Mouse (Mus musculus) spleen, postnatal 36 days (tissue): ENCODE data around the gene Dnaic1.

Experiments used
- DNase-seq, 2 experiments: peaks; one replicate each; pipeline ENCODE4 v3.0.0; 2022; ENCODE audit warnings: low spot score in 2 of 2, mixed read lengths in 1 of 2

Gene Dnaic1

DNA sequence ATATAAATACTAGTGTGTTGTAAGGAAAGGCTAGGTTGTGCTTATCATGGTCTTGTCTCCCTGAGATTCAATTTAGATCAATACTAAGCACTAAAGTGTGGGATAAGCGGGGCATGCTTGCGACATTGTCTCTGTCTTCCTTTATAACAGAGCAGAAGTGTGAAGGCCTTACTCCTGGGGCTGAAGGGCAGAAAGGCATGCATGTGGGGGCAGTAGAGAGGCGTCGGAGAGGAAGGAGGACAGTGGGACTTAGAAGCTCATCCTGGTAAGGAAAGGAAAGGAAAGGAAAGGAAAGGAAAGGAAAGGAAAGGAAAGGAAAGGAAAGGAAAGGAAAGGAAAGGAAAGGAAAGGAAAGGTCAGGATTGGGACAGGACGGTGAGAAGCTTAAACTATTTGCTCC is 1.9 kb downstream of the Dnaic1 start:
- DNase-seq: no peak

DNA sequence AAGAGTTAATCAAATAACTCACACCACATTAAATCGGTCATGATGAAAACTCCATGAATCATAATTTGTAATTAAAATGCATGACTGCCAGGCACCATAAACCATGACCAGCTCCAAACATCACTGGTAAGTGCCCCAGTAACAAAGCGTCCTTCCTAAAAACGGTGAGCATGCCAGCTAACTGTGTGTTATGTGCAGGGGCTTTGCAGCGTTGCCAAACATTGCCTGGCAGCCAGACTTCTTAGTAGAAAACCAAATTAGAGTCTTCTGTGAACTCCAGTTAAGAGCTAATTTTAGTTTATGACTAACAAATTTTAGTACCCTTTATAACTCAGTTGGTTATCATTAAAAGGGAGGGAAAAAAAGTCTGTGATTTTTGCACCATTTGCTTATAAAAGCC is 3.9 kb downstream of the Dnaic1 start:
- DNase-seq: no peak

DNA sequence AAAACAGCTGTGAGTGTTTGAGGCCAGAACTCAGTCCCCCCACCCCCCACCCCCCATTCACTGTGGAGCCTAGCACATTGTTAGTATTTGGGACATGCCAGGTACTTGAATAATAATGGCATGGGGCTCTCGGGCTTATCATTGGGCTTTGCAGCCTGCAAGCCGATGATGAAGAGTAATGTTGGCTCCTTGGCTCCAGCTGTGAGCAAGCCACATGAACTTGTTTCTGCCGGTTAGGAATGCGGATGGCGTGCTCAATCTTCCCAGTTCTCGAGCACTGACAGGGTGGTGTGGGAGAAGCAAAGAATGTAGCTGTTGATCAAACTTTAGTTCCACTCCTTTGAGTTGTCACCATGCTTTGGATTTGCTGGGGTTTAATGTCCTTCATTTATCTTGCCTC is 6.3 kb downstream of the Dnaic1 start:
- DNase-seq: no peak

DNA sequence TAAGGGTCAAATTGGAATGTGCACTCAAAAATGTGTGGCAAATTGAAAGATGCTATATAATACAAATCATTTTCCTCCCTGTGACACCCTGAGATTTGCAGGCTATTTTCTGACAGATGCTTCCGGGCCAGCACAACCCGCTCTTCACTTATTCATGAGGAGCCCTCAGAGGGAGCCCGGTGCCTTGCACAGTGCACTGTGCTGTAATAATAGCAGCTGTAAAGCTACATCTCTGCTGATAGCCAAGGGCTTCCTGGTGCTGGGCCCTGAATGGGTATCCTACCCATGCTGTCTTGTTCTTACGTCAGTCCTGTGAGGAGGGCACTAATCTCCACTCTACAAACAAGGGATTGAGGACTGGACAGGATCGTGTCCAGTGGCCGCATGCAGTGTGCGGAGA is 13.8 kb downstream of the Dnaic1 start:
- DNase-seq: no peak

DNA sequence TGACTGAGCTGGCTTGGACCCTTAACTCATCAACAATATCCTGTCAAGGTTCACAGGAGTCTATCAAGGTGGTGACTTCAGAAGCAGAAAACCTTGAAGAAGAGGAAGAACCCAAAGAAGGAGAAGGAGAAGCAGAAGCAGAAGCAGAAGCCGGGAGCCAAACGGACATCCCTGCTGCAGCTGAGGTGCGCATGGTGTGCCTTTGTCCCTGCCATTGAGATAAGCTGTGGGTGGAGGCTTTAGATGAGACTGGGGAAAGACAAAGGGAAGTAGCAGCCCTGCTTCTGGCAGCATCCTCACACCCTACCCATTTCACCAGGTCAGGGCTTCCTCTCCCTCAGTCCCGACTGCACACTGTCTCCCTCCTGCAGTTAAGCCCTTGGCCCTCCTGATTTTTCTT is 33.2 kb downstream of the Dnaic1 start:
- no peak for DNase-seq

DNA sequence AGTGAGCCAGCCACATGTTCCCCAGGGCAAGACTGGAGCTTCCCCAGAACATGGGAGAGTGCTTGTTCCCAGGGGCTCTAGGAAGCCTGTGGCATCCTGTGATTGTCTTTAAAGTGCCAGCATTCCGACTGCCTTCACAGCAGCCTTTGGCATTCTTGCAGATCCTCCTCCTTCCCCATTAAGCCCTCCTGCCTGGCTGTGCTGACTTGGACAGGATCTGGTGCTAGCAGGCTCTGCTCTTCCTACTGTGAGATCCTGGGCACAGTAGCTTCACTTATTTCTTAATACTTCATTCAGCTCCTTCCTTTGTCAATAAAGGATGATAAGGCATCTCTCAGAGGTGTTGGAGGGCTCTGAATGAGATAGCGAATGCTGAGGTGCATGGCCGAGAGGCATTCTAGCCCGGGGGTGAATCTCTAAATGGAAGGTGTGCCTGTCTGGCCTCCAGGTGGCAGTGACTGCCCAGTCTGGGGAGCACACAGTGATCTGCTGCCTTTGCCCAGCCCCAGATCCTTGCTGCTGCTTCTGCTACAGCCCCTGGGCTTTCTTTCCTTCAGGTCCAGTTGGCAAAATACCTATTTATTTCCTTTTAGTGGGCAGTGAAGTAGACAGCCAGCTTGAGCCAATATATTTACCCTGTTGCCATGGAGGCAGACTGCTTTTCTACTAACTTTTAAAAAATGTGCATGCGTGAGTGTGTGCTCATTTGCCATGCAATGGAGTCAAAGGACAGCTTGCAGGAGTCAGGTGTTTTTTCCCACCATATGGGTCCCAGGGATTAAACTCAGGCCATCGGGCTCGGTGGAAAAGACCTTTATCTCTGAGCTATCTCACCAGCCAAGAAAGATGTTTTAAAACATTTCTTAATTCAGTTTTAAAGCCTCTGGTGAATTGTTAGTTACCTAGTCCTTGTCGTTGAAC is 35.2 kb downstream of the Dnaic1 start:
- no peak for DNase-seq

DNA sequence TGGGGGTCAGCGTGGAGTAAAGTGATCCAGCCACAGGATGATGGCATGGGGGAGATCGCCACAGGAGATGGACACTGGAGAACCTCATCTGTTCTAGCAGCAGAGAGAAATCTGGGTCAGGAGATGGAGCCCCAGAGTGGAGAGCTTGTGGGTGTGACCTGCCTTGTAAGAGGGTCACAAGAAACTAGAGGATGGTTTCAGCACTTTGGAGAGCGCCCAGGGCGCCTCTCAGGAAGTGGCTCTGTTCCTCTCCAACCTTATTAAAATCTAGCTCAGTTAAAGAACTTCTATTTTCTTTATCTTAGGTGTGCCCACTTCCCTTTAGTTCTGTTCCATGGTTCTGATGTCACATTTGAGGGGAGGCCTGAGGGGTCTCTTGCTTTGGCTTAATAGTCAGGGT is 37.2 kb downstream of the Dnaic1 start:
- peak; percentile 18 to 20 for DNase-seq

DNA sequence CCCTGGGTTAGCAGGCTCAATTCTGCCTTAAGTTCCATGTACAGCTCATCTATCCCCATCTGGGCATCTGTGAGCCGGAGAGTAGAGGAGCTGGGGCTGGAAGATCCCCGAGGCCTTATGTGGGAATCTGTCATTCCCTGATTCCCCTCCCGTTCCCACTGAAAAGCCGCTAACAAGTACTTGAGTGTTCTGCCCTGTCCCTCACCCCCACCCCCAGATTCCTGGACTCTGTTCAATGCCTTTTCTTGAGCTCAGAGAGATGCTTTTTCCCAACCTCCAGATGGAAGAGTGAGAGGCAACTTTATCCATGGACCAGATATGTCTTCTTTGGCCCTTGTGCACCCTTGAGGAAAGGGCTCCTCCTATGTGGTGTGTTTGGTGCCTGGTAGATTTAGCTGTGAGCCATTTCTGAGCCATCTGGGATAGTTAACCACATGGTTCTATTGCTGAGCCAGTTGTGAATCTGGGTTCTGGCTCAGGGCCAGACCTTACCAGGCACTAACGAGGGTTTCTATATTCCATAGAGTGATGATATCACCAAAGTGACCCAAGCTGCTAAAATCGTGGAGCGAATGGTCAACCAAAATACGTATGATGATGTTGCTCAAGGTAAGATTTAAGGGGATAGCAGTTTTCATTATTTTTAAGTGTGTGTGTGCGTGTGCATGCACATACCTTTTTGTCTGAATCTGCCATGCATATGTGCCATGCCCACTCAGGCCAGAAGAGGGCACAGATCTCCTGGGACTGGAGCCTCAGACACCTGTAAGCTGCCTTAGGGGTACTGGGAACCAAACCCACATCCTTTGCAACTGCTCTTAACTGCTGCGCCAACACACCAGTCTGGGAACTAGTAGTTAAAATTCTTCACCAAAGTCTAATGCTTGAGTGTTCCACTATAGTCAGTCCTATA is 40.4 kb downstream of the Dnaic1 start:
- no peak for DNase-seq

DNA sequence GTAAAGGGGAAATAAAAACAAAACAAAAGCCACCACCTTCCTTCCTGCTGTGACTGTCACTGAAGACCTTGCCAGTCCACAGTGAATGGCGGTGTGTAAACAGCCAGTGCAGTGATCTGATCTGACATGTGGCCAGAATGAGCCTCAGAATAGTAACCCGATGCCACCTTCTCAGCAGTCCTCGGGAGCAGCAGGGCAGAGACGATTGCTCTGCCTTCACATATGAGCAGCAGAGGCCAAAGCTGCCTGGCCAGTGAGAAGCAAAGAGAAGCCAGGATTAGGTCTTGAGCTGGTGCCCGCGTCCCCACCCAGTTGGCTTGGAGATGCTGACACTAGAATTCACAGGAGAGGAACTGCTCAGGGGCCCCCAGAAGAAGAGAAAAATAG is 41.0 kb downstream of the Dnaic1 start:
- no peak for DNase-seq

DNA sequence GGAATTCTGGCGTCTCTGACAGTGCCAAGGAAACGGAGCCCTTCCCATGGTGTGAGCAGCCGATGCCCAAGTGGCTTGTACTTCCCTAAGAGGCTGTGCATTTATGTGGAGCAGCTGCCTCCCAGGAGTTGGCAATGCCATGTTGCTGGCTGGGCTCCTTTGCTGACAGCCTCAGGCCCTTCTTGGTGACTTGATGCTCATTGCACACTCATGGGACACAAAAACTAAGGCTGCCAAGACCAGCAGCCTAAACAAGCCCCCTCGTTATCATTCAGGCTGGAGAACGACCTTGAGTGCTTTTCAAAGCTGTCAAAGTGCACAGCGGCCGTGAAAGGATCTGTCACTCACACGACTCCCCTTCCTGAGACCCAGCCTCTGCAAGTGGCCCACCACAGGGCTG is 42.6 kb downstream of the Dnaic1 start:
- no peak for DNase-seq

DNA sequence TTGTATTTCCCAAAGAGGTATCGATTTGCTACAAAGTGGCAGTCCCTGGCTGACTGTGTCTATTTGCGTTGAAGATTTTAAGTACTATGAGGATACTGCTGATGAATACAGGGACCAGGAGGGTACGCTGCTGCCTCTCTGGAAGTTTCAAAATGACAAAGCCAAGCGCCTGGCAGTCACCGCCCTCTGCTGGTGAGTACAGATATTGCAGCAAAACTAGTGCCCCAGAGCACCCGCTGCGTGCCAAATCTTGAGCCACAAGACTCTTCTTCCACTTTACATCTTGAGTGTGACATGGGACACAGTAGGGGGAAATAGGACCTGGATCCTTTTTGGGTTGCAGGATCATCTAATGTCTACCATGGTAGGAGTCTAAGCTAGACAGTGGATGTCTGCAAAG is 44.6 kb downstream of the Dnaic1 start:
- DNase-seq: peak; percentile 22 to 25

DNA sequence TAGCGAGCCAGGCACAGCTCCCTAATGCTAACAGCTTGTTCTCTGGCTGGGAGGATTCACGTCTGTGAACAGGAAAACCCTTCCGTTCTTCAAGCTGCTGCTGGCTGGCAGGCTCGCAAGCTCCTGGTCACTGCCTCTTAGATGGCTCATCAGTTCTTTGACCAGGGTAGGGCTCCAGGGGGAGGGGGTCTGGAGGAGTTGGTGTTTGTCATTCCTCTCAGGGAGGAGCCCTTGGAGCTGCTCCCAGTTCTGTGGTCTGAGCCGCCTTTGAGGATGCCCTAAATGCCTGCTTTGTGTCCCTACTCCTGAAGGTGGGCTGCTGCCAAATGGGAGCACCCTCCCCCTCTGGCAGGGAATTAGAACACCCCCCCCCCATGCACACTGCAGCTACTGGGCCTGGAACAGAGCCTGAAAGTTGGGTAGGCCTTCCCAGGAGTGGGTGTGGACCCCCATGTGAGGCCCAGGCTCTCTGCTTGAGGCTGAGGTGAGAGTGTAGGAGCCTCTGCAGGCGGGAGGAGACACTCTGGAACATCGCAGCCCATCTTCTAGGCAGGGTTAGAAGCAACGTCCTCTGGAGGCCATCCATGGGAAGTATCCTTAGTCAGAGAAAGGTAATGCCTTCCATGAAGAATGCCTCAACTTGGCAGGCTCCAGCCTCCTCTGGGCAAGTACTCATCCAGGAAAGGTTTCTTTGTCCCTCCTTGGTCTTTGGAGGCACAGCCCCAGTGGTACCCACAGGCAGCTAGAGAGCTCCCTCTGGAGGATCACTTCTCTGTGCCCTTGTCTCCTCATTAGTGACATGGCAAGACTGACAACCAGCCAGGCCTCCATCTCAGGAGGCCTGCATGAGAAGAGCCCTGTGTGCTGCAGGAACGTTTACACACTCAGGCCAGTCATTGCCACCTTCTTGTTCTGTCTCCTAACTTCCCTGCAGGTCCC is 46.4 kb downstream of the Dnaic1 start:
- no peak for DNase-seq

DNA sequence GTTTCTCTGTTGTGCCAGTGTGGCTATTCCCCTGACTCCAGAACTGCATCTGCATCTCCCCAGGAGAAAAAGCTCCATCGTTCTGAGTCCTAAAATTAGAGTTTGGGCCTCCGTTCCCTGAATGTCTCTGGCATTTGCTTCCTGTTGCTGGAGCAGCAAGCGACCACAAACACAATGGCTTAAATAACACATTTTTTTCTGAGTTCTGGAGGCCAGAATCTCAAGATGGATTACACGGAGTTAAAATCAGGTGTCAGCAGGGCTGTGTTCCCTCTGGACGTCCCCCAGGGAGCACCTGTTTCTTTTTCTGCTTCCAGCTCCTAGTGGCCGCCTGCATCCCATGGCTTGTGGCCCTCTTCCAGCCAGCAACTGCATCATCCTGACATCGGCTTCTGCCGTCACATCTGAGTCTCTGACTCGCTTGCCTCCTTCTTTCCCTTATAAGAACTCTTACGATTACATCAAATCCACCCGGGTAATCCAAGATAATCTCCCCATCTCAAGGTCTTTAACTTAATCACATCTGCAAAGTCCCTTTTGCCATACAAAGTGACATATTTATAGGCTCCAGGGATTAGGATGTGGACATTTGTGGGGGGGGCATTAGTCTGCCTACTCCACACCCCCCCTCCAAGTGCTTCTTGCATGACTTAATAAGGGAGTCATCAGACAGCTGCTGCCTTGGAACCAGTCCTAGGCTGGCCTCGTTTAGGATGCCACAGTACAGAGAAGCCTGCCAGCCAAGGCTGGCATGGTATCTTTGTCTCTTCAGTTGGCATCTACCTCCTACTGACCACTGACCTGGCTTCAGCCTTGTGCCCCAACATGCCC is 49.6 kb downstream of the Dnaic1 start:
- DNase-seq: no peak

DNA sequence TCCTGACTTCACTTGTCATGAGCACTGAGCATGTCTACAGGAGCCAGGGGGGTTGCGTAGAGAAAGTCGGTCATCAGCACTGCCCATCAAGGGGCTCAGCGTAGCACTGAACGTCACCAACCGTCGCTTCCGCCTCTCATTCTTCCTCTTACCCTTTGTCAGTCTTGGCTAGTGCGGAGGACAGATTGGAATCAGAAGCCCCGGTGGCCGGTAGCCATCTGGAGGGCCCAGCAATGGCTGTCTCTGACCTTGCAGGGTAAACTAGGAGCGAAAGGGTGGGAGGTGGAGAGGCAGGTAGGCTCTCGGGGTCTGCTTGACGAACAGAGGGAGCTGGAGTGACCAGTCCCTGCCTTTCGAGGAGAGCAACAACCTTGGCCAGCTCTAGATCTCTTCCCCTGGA is 52.5 kb downstream of the Dnaic1 start:
- DNase-seq: no peak

DNA sequence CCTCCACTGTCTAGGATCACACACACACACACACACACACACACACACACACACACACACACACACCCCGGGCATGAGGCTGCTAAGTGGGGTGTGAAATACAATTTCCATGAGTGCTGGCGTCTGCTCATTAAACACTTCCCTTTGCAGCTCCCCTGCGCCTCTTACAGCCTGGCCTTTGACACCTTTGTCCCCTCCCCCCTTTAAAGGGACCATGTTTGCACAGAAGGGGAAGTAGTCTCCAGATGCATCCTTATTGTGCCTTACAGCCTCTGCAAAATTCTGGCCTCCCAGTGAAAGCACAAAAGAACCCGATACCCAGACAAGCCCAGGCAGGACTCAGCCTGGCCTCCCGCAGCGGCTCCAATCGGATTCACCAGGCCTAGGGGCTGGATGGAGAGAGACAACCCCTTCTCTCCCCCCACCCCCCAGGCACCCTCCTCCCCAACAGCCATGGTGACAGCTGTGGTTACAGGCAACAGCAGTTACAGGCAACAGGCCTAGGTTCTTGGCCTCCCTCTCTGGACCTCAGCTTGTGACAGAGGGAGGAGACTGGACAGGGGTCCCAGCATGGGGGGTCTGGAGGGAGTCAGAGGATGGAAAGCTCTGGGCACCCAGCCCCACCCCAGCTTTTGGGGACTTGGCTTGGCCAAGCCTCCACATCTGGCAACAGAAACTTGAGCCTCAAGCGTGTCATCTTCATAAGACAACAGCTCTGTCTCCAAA is 58.8 kb downstream of the Dnaic1 start:
- peak; percentile 41 to 60 for DNase-seq

DNA sequence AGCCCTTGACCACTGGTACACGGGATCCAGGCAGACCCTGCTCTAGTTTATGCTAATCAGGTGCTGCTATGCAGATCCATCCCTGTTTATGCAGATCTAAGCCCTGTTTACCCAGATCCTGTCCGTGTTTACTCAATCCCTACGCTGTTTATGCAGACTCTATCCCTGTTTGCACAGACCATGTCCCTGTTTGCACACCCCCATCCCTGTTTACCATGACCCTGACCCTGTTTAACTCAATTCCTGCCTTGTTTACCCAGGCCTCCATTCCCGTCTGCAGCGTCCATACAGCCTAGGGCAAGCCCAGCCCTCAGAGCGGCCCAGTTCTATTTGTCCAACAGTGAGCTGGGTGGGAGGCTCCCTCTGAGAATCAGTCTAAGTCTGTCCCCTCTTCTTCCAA is 60.6 kb downstream of the Dnaic1 start:
- DNase-seq: no peak

DNA sequence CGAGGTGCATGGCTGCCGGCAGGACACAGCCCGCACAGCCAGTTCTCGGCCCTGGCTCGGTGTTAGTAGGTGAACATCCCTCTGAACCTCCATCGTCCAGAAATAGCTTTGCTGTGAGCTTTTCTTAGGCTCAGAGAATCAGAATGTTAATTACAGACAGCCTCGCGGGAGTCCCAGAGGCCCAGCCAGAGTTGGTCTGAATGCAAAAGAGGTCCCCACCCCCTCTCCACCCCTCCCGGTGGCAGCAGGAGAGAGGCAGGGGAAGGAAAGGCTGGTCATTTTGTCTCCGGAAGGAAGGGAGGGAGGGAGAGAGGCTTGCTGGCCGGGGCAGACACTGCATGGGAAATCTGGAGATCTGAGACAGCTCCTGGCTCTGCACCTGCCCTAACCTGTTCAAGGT is 61.8 kb downstream of the Dnaic1 start:
- DNase-seq: no peak

DNA sequence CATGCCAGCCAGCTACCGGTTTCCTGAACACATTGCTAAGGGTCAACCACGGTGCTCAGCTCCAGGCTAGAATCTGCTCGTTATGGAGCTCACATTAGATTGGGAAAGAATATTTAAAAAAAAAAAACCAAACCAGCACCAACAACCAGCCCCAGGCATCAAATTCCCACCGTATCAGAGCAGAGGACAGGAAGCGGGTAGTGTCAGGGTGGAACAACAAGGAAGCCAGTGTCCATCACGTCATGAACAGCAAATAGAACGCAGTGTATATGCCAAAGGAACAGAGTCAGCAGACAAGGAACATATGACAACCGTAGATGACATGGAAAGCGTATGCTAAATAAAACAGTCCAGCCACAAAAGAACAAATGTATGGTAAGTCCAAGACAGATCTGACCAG is 63.4 kb downstream of the Dnaic1 start:
- no peak for DNase-seq

DNA sequence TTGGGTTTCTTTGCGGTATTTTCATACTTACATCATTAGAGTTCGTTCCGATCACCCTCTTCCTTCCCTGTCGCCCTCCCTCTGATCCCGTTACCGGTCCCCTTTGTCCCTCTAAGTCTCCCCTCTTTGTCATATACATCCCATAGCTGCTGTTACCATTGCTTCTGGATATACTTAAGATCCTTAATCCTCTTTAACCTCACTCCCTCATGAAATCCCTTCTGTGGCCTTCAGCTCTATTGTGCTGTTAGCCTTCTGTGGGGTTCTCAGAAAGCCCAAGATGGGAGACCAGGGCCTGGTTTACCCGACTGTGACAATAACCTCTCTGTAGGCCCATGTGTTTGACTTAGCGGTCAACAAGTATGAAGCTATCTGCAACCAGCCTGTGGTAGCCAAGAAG is 65.1 kb downstream of the Dnaic1 start:
- DNase-seq: no peak

DNA sequence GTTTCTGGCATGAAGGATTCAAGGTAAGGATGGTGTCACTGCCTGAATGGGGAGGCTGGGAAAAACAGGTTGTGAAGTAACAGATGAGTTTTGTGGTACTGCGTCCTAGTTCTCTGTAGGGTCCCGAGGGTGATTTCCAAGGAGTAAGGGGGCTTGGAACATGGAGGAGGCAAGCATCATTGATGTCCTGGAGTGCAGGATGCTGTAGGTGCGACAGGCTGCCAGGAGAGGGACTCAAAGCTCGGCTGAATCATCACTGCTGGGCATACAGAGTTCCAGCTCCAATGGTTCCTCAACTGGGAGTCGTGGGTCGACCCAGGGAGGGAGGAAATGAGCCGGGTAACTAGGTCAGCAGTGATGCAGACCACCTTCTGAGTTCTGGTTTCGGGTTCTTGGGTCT is 65.6 kb downstream of the Dnaic1 start:
- DNase-seq: no peak
